8 mouse cellular contexts compared by ENCODE assay signal in the genomic region with DNA sequence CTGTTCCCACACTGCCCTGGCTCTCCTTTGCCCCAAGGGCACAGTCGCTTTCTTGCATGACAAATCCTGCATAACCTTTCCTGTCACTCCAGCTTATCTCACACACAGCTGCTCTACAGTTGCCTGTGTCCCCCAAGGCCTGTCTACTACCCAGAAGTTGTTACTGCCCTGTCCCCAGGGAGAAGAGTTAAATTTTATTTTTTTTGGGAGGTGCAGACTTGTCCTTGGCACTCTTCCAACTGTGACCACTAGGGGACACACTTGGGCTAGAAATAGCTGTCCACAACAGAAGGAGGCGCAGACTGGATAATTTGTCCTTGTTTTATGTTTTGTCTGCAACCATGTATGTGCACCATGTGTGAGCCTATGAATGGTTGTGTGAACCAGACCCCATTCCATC. TPM values are rescaled to one million over a fixed set of nuclear protein-coding genes. Genes with fewer than 3 reads are reported as not detected.
DNase-seq lines count a peak whose midpoint lies in the region; ATAC-seq and TF ChIP-seq lines count a peak whose summit lies in the region.

No protein-coding gene starts in this region.

- H3K27ac ChIP-seq in intestine, embryonic 14.5 days (ENCODE audit: low read depth), result no peak overlapping the region
- 0 out of 2 replicates have a peak overlapping the region, but pooled peaks have one; percentile 0 for H3K27ac ChIP-seq in liver, postnatal 0 days (ENCODE audit: low read depth)
- no peak overlapping the region for H3K27ac ChIP-seq in neural tube, embryonic 14.5 days (ENCODE audit: low read depth, low read length)

- H3K9me3 ChIP-seq in E14TG2a.4 (ENCODE audit: low read length), result peaks cover 10% of the 10 kb centered on the region; the same call in 1 of the 2 replicates
- H3K9me3 ChIP-seq in intestine, embryonic 14.5 days (ENCODE audit: control insufficient read depth, low read length), result no peaks in the 10 kb centered on the region
- no peaks in the 10 kb centered on the region for H3K9me3 ChIP-seq in liver, postnatal 0 days (ENCODE audit: low read length)
- no peaks in the 10 kb centered on the region for H3K9me3 ChIP-seq in neural tube, embryonic 14.5 days (ENCODE audit: control insufficient read depth, low read length)

- ATAC-seq in intestine, embryonic 14.5 days (replicated peaks; ENCODE audit: low FRiP score, low TSS enrichment, low read depth), result peak; percentile 57
- peak; percentile 54 for ATAC-seq in liver, postnatal 0 days
- ATAC-seq in neural tube, embryonic 14.5 days (ENCODE audit: low read depth), result peak; percentile 72

- no peak overlapping the region for H3K9ac ChIP-seq in intestine, embryonic 14.5 days (ENCODE audit: low read length)
- no peak overlapping the region for H3K9ac ChIP-seq in liver, postnatal 0 days (replicated peaks)
- no peak overlapping the region for H3K9ac ChIP-seq in neural tube, embryonic 14.5 days (replicated peaks; ENCODE audit: low read depth, low read length)

- TF ChIP-seq CTCF in E14TG2a.4 (conservative IDR thresholded peaks at IDR 0.05; ENCODE audit: low read length), result peak; percentile 84
- TF ChIP-seq CTCF in liver, postnatal 0 days (IDR thresholded peaks at IDR 0.05; ENCODE audit: low read depth), result peak; percentile 97

- H3K4me3 ChIP-seq in E14TG2a.4 (replicated peaks; ENCODE audit: low read length), result no peak overlapping the region
- H3K4me3 ChIP-seq in intestine, embryonic 14.5 days (ENCODE audit: low read depth, low read length), result no peak overlapping the region
- no peak overlapping the region for H3K4me3 ChIP-seq in liver, postnatal 0 days (ENCODE audit: low read depth, low read length)
- no peak overlapping the region for H3K4me3 ChIP-seq in neural tube, embryonic 14.5 days (ENCODE audit: low read depth, low read length)

- WGBS in intestine, embryonic 14.5 days, result 34% methylated on average over 2 of the region's 2 CpGs
- 18% methylated on average over 2 of the region's 2 CpGs for WGBS in liver, postnatal 0 days (ENCODE audit: insufficient replicate concordance)
- 35% methylated on average over 2 of the region's 2 CpGs for WGBS in neural tube, embryonic 14.5 days

- peaks cover 28% of the 10 kb centered on the region for H3K4me1 ChIP-seq in E14TG2a.4 (replicated peaks; ENCODE audit: low read depth, low read length)
- no peaks in the 10 kb centered on the region for H3K4me1 ChIP-seq in intestine, embryonic 14.5 days (replicated peaks; ENCODE audit: control insufficient read depth, insufficient read depth, low read length)
- H3K4me1 ChIP-seq in liver, postnatal 0 days (ENCODE audit: insufficient read depth), result no peaks in the 10 kb centered on the region; the same call in 1 of the 2 replicates
- H3K4me1 ChIP-seq in neural tube, embryonic 14.5 days (ENCODE audit: control insufficient read depth, insufficient read depth, low read length), result no peaks in the 10 kb centered on the region

- H3K36me3 ChIP-seq in E14TG2a.4 (ENCODE audit: insufficient read depth, low read length), result peaks cover 7% of the 10 kb centered on the region
- H3K36me3 ChIP-seq in intestine, embryonic 14.5 days (ENCODE audit: control insufficient read depth, insufficient read depth, low read length), result no peaks in the 10 kb centered on the region
- H3K36me3 ChIP-seq in liver, postnatal 0 days (replicated peaks; ENCODE audit: insufficient read depth, low read length), result 0 out of 2 replicates have a peak, but pooled peaks cover 3% of the 10 kb centered on the region
- no peaks in the 10 kb centered on the region for H3K36me3 ChIP-seq in neural tube, embryonic 14.5 days (ENCODE audit: control insufficient read depth, insufficient read depth, low read length)

- DNase-seq in A20 (ENCODE audit: low read depth, low spot score), result peak; percentile 84
- DNase-seq in cerebellum, adult 9-10 months, result peak; percentile 24
- peak; percentile 98 for DNase-seq in heart, adult 11 months
- DNase-seq in intestine, embryonic 14.5 days (ENCODE audit: low spot score), result peak; percentile 79
- peak; percentile 81 for DNase-seq in liver, postnatal 0 days
- no peak for DNase-seq in layer of hippocampus, adult 18-20 months (ENCODE audit: low spot score in 2 of 2)

- 0 out of 2 replicates have a peak, but pooled peaks have one; percentile 11 for TF ChIP-seq EP300 in liver, postnatal 0 days (IDR thresholded peaks at IDR 0.05; ENCODE audit: low read depth)

- no peaks in the 10 kb centered on the region for H3K27me3 ChIP-seq in E14TG2a.4 (ENCODE audit: insufficient read depth, low read length)
- H3K27me3 ChIP-seq in intestine, embryonic 14.5 days (replicated peaks; ENCODE audit: control insufficient read depth, insufficient read depth, low read length), result no peaks in the 10 kb centered on the region
- no peaks in the 10 kb centered on the region for H3K27me3 ChIP-seq in liver, postnatal 0 days (ENCODE audit: insufficient read depth, low read length)
- H3K27me3 ChIP-seq in neural tube, embryonic 14.5 days (ENCODE audit: control insufficient read depth, insufficient read depth, low read length), result no peaks in the 10 kb centered on the region

- H3K4me2 ChIP-seq in intestine, embryonic 14.5 days (ENCODE audit: low read length), result no peak overlapping the region
- H3K4me2 ChIP-seq in liver, postnatal 0 days (ENCODE audit: low read depth, low read length), result no peak overlapping the region
- no peak overlapping the region for H3K4me2 ChIP-seq in neural tube, embryonic 14.5 days (ENCODE audit: low read depth, low read length)

RNA-seq across cellular contexts. Expression of a gene that starts 21.2 kb away (rescaled TPM):
- polyA plus RNA-seq in intestine, embryonic 14.5 days (2014; fragmentation: Nextera tagmentation; extraction: Ambion mirVana), result 108 and 118 TPM in 2 replicates
- polyA plus RNA-seq in liver, postnatal 0 days (2015; fragmentation: Nextera tagmentation; extraction: Ambion mirVana), result 40.7 and 41.7 TPM in 2 replicates
- 220 and 235 TPM in 2 replicates for polyA plus RNA-seq in neural tube, embryonic 14.5 days (2014; fragmentation: Nextera tagmentation; extraction: Ambion mirVana)
- 10 to 100 TPM; 84.2 to 87.4 TPM for total RNA-seq in layer of hippocampus, adult 18-20 months (2021)

RNA-seq across cellular contexts. Expression of a gene that starts 41.5 kb away (rescaled TPM):
- 73.3 and 74.3 TPM in 2 replicates for polyA plus RNA-seq in intestine, embryonic 14.5 days (2014; fragmentation: Nextera tagmentation; extraction: Ambion mirVana)
- polyA plus RNA-seq in liver, postnatal 0 days (2015; fragmentation: Nextera tagmentation; extraction: Ambion mirVana), result 27.5 and 28.4 TPM in 2 replicates
- polyA plus RNA-seq in neural tube, embryonic 14.5 days (2014; fragmentation: Nextera tagmentation; extraction: Ambion mirVana), result 60.5 and 71.7 TPM in 2 replicates
- 10 to 100 TPM; 64.2 to 70.1 TPM for total RNA-seq in layer of hippocampus, adult 18-20 months (2021)

RNA-seq across cellular contexts. Expression of a gene that starts 44.0 kb away (rescaled TPM):
- polyA plus RNA-seq in intestine, embryonic 14.5 days (2014; fragmentation: Nextera tagmentation; extraction: Ambion mirVana), result 30.3 and 31.1 TPM in 2 replicates
- 6.3 and 6.4 TPM in 2 replicates for polyA plus RNA-seq in liver, postnatal 0 days (2015; fragmentation: Nextera tagmentation; extraction: Ambion mirVana)
- polyA plus RNA-seq in neural tube, embryonic 14.5 days (2014; fragmentation: Nextera tagmentation; extraction: Ambion mirVana), result 12.3 and 13.8 TPM in 2 replicates
- 1 to 10 TPM; 4.8 to 6.0 TPM for total RNA-seq in layer of hippocampus, adult 18-20 months (2021)

RNA-seq across cellular contexts. Expression of a gene that starts 47.6 kb away (rescaled TPM):
- not detected in 2 replicates for polyA plus RNA-seq in intestine, embryonic 14.5 days (2014; fragmentation: Nextera tagmentation; extraction: Ambion mirVana)
- not detected in 2 replicates for polyA plus RNA-seq in liver, postnatal 0 days (2015; fragmentation: Nextera tagmentation; extraction: Ambion mirVana)
- not detected in 2 replicates for polyA plus RNA-seq in neural tube, embryonic 14.5 days (2014; fragmentation: Nextera tagmentation; extraction: Ambion mirVana)
- not detected for total RNA-seq in layer of hippocampus, adult 18-20 months (2021)

RNA-seq across cellular contexts. Expression of a gene that starts 48.4 kb away (rescaled TPM):
- not detected in 2 replicates for polyA plus RNA-seq in intestine, embryonic 14.5 days (2014; fragmentation: Nextera tagmentation; extraction: Ambion mirVana)
- not detected in 2 replicates for polyA plus RNA-seq in liver, postnatal 0 days (2015; fragmentation: Nextera tagmentation; extraction: Ambion mirVana)
- not detected in 2 replicates for polyA plus RNA-seq in neural tube, embryonic 14.5 days (2014; fragmentation: Nextera tagmentation; extraction: Ambion mirVana)
- total RNA-seq in layer of hippocampus, adult 18-20 months (2021), result under 1 TPM in 1 of 2 experiments, not detected in 1; 0.47 TPM

Comparison
In these comparisons a context has a peak if more than half of its experiments do, and no peak if none do; other contexts are left out.
1. DNase-seq: peak in A20 (single experiment), cerebellum, adult 9-10 months (single experiment), heart, adult 11 months (single experiment), intestine, embryonic 14.5 days (single experiment) and liver, postnatal 0 days (single experiment); none in layer of hippocampus, adult 18-20 months (0 of 2).
2. Peak in every context shown above with its lines, with median percentiles within 50 percentile points of each other: ATAC-seq.